Mouse (Mus musculus) CH12.LX (cell line): ENCODE measurements around the gene Kyat3. TPM values are rescaled to one million over a fixed set of nuclear protein-coding genes. Genes with fewer than 3 reads are reported as not detected.

Experiments used
- DNase-seq: peaks from one replicate; pipeline ENCODE4 v3.0.0-alpha.2; 2013; ENCODE audit errors: extremely low read depth
- H3K27ac ChIP-seq: 2 replicates; pipeline ENCODE4 v1.5.1; 2012; ENCODE audit warnings: low read depth, mild to moderate bottlenecking, control low read depth, moderate library complexity; ENCODE audit not compliant: insufficient read depth
- H3K27me3 ChIP-seq: replicated peaks from 2 replicates; pipeline ENCODE3; 2012; ENCODE audit warnings: inconsistent platforms
- H3K36me3 ChIP-seq, 2 experiments: replicated peaks in 1 of 2; 2 replicates each; pipeline versions ENCODE3 to v1.6.1; 2012; ENCODE audit warnings: inconsistent platforms in 1 of 2, low read length in 1 of 2, mild to moderate bottlenecking in 1 of 2, mixed read lengths in 1 of 2, moderate library complexity in 1 of 2; ENCODE audit not compliant: control insufficient read depth in 1 of 2, insufficient read depth in 1 of 2
- H3K4me1 ChIP-seq, 2 experiments: 2 replicates each; pipeline ENCODE4 v1.6.1; 2012; ENCODE audit warnings: inconsistent platforms in 1 of 2, moderate library complexity in 1 of 2; ENCODE audit not compliant: insufficient read depth in 2 of 2, control insufficient read depth in 1 of 2
- H3K4me2 ChIP-seq: 2 replicates; pipeline ENCODE4 v1.6.1; 2012; ENCODE audit warnings: low read depth, mild to moderate bottlenecking, control low read depth; ENCODE audit not compliant: poor library complexity, insufficient read depth, severe bottlenecking
- H3K4me3 ChIP-seq, 3 experiments: fragments of 150-350 bp in 1 of 3; sonication (generic) in 1 of 3; replicated peaks in 1 of 3; 2 replicates each; pipeline versions ENCODE3 to v1.5.1; 2011 to 2012; ENCODE audit warnings: low read depth in 2 of 3, low read length in 2 of 3, mild to moderate bottlenecking in 2 of 3, moderate library complexity in 2 of 3, control low read depth in 1 of 3, improper control_type of control experiment in 1 of 3, inconsistent platforms in 1 of 3, mixed read lengths in 1 of 3; ENCODE audit not compliant: poor library complexity in 1 of 3
- H3K79me2 ChIP-seq: replicated peaks from 2 replicates; pipeline ENCODE4 v1.6.1; 2012; ENCODE audit warnings: mild to moderate bottlenecking, moderate library complexity; ENCODE audit not compliant: control insufficient read depth, poor library complexity, insufficient read depth, severe bottlenecking; ENCODE audit errors: extremely low read depth
- H3K9ac ChIP-seq: 2 replicates; pipeline ENCODE4 v1.6.1; 2012; ENCODE audit warnings: low read depth, mild to moderate bottlenecking, control low read depth, moderate library complexity; ENCODE audit not compliant: insufficient read depth
- H3K9me3 ChIP-seq: replicated peaks from 2 replicates; pipeline ENCODE3; 2012; ENCODE audit warnings: low read length, inconsistent platforms, mixed read lengths
- BHLHE40 ChIP-seq: IDR thresholded peaks from 2 replicates; pipeline ENCODE4 v1.6.1; 2011; ENCODE audit warnings: mild to moderate bottlenecking, low read depth, low read length, improper control_type of control experiment
- CTCF ChIP-seq, 2 experiments: IDR thresholded peaks in 1 of 2; conservative IDR thresholded peaks in 1 of 2; 2 replicates each; pipeline ENCODE4 v1.5.1; 2011 to 2012; ENCODE audit warnings: low read depth in 2 of 2, low read length in 2 of 2, improper control_type of control experiment in 1 of 2, inconsistent platforms in 1 of 2, mild to moderate bottlenecking in 1 of 2, moderate library complexity in 1 of 2
- ELF1 ChIP-seq: IDR thresholded peaks from 2 replicates; pipeline ENCODE4 v1.6.1; 2014; ENCODE audit warnings: low read depth, mild to moderate bottlenecking, inconsistent platforms, low read length, improper control_type of control experiment
- ETS1 ChIP-seq: conservative IDR thresholded peaks from 2 replicates; pipeline ENCODE4 v1.6.1; 2012; ENCODE audit warnings: low read depth, mild to moderate bottlenecking, inconsistent platforms, low read length, improper control_type of control experiment, moderate library complexity
- GABPA ChIP-seq: IDR thresholded peaks from 2 replicates; pipeline ENCODE4 v1.6.1; 2012; ENCODE audit warnings: low read depth, low read length, improper control_type of control experiment, inconsistent platforms; ENCODE audit not compliant: insufficient replicate concordance
- HCFC1 ChIP-seq: IDR thresholded peaks from 2 replicates; pipeline ENCODE4 v1.6.1; 2012; ENCODE audit warnings: low read depth, mild to moderate bottlenecking, inconsistent platforms, low read length, improper control_type of control experiment
- IRF4 ChIP-seq: IDR thresholded peaks from 2 replicates; pipeline ENCODE4 v1.6.1; 2014; ENCODE audit warnings: low read depth, mild to moderate bottlenecking, inconsistent platforms, low read length, improper control_type of control experiment
- JUN ChIP-seq: IDR thresholded peaks from 2 replicates; pipeline ENCODE4 v1.6.1; 2011; ENCODE audit warnings: low read depth, mild to moderate bottlenecking, low read length, improper control_type of control experiment, moderate library complexity; ENCODE audit not compliant: insufficient read depth
- JUND ChIP-seq: conservative IDR thresholded peaks from 2 replicates; pipeline ENCODE4 v1.6.1; 2011; ENCODE audit warnings: low read depth, low read length, improper control_type of control experiment
- KAT2A ChIP-seq: IDR thresholded peaks from 2 replicates; pipeline ENCODE4 v1.6.1; 2012; ENCODE audit warnings: low read length, improper control_type of control experiment, inconsistent platforms; ENCODE audit not compliant: insufficient replicate concordance
- MAFK ChIP-seq: IDR thresholded peaks from 2 replicates; pipeline ENCODE4 v1.6.1; 2011; ENCODE audit warnings: low read length, improper control_type of control experiment; ENCODE audit not compliant: insufficient replicate concordance
- MAX ChIP-seq: IDR thresholded peaks from 2 replicates; pipeline ENCODE4 v1.6.1; 2011; ENCODE audit warnings: low read length, improper control_type of control experiment
- MAZ ChIP-seq: IDR thresholded peaks from 2 replicates; pipeline ENCODE4 v1.6.1; 2012; ENCODE audit warnings: low read depth, mild to moderate bottlenecking, inconsistent platforms, low read length, improper control_type of control experiment, moderate library complexity
- MEF2A ChIP-seq: IDR thresholded peaks from 2 replicates; pipeline ENCODE4 v1.6.1; 2014; ENCODE audit warnings: low read depth, mild to moderate bottlenecking, inconsistent platforms, low read length, improper control_type of control experiment, borderline replicate concordance
- NRF1 ChIP-seq: IDR thresholded peaks from 2 replicates; pipeline ENCODE4 v1.6.1; 2014; ENCODE audit warnings: low read depth, mild to moderate bottlenecking, inconsistent platforms, low read length, improper control_type of control experiment, moderate library complexity
- PAX5 ChIP-seq: IDR thresholded peaks from 2 replicates; pipeline ENCODE4 v1.6.1; 2012; ENCODE audit warnings: low read length, inconsistent platforms, mixed read lengths
- POLR2A ChIP-seq: IDR thresholded peaks from 2 replicates; pipeline ENCODE4 v1.6.1; 2011; ENCODE audit warnings: low read depth, mild to moderate bottlenecking, improper control_type of control experiment, low read length
- POLR2AphosphoS2 ChIP-seq: IDR thresholded peaks from 2 replicates; pipeline ENCODE4 v1.6.1; 2011; ENCODE audit warnings: low read depth, low read length, improper control_type of control experiment
- RAD21 ChIP-seq: IDR thresholded peaks from 2 replicates; pipeline ENCODE4 v1.6.1; 2011; ENCODE audit warnings: low read depth, mild to moderate bottlenecking, low read length, improper control_type of control experiment, moderate library complexity
- RCOR1 ChIP-seq: conservative IDR thresholded peaks from 2 replicates; pipeline ENCODE4 v1.6.1; 2012; ENCODE audit warnings: low read depth, mild to moderate bottlenecking, inconsistent platforms, low read length, improper control_type of control experiment
- SMC3 ChIP-seq: IDR thresholded peaks from 2 replicates; pipeline ENCODE4 v1.6.1; 2011; ENCODE audit warnings: low read depth, low read length, improper control_type of control experiment
- TBP ChIP-seq: conservative IDR thresholded peaks from 2 replicates; pipeline ENCODE4 v1.6.1; 2011; ENCODE audit warnings: low read depth, low read length, improper control_type of control experiment
- USF1 ChIP-seq: IDR thresholded peaks from 2 replicates; pipeline ENCODE4 v1.6.1; 2014; ENCODE audit warnings: low read depth, mild to moderate bottlenecking, inconsistent platforms, low read length, improper control_type of control experiment
- USF2 ChIP-seq: conservative IDR thresholded peaks from 2 replicates; pipeline ENCODE4 v1.6.1; 2011; ENCODE audit warnings: low read depth, low read length, improper control_type of control experiment
- ZC3H11A ChIP-seq: IDR thresholded peaks from 2 replicates; pipeline ENCODE4 v1.6.1; 2012; ENCODE audit warnings: low read depth, mild to moderate bottlenecking, inconsistent platforms, low read length, improper control_type of control experiment
- ZNF384 ChIP-seq: IDR thresholded peaks from 2 replicates; pipeline ENCODE4 v1.6.1; 2012; ENCODE audit warnings: low read depth, low read length, improper control_type of control experiment, inconsistent platforms
- dilution Hi-C: fragments of 300-500 bp; cut with MboI; formaldehyde crosslinking; loops from 2 replicates; pipeline ENCODE4 v1.14.3; 2020; ENCODE audit warnings: low sequenced_read_pairs; ENCODE audit not compliant: extremely low pct_unique_long_range_greater_than_20kb, extremely low pct_ligation_motif_present
- in situ Hi-C: fragments of 300-500 bp; cut with MboI; formaldehyde crosslinking; loops from 3 replicates; pipeline ENCODE4 v1.14.3; 2019; ENCODE audit warnings: low sequenced_read_pairs, low pct_ligation_motif_present, low pct_unique_long_range_greater_than_20kb, mixed read lengths
- polyA plus RNA-seq: library from polyadenylated mRNA; unstranded; fragments of >175 nt; gene quantifications from 2 replicates; pipeline ENCODE4 v1.2.1, GENCODE M21; 2012; ENCODE audit warnings: low read depth; ENCODE audit not compliant: insufficient read length
- total RNA-seq, 2 experiments: library from RNA; depleted of rRNA; stranded (reverse); fragments of 300-350 nt in 1 of 2; fragments of >200 nt in 1 of 2; gene quantifications; 2 replicates each; pipeline ENCODE4 v1.2.3; 2012 to 2014

Kyat3 gene
- total and polyA plus RNA-seq, 3 experiments, result 43.3 to 122 (median 86.1) TPM

GRCm38 (mm10) chr3:142734291-142734690 is 33.4 kb downstream of the Kyat3 start:
- Histone ChIP-seq H3K4me2 (no peak overlapping the region), H3K36me3 (peaks cover 4 to 75% of the 10 kb centered on the region in 2 experiments), H3K27me3 (no peaks in the 10 kb centered on the region), H3K4me1 (no peaks in the 10 kb centered on the region), H3K4me3 (no peak overlapping the region), H3K9ac (no peak overlapping the region), H3K9me3 (no peaks in the 10 kb centered on the region), H3K79me2 (no peaks in the 10 kb centered on the region), H3K27ac (no peak overlapping the region)
- DNase-seq, result no peak
- no peak for TF ChIP-seq PAX5
- no peak for TF ChIP-seq USF2
- TF ChIP-seq POLR2AphosphoS2, result no peak
- TF ChIP-seq GABPA, result no peak
- TF ChIP-seq CTCF (conservative IDR thresholded peaks at IDR 0.05 in 1 of 2, IDR thresholded peaks at IDR 0.05 in 1 of 2; ENCODE audit: low read depth in 2 of 2, low read length in 2 of 2), result no peak
- no peak for TF ChIP-seq SMC3
- no peak for TF ChIP-seq MAZ
- TF ChIP-seq TBP, result no peak
- TF ChIP-seq MEF2A, result no peak
- no peak for TF ChIP-seq KAT2A
- no peak for TF ChIP-seq MAX
- TF ChIP-seq JUN, result no peak
- in situ Hi-C loops (no loop called here), dilution Hi-C loops (no loop called here)

GRCm38 (mm10) chr3:142740896-142741295 is 40.0 kb downstream of the Kyat3 start:
- no peak for DNase-seq
- H3K4me2 ChIP-seq, result no peak overlapping the region
- dilution Hi-C loops (no loop called here), in situ Hi-C loops (no loop called here)
- H3K79me2 ChIP-seq, result no peaks in the 10 kb centered on the region
- peaks cover 4 to 58% of the 10 kb centered on the region in 2 experiments for H3K36me3 ChIP-seq
- H3K4me1 ChIP-seq, result no peaks in the 10 kb centered on the region
- no peaks in the 10 kb centered on the region for H3K27me3 ChIP-seq
- H3K4me3 ChIP-seq, result no peak overlapping the region
- TF ChIP-seq ZNF384 (no peak), IRF4 (no peak), ETS1 (no peak), ELF1 (no peak), MAZ (no peak), MEF2A (no peak), CTCF (conservative IDR thresholded peaks at IDR 0.05 in 1 of 2, IDR thresholded peaks at IDR 0.05 in 1 of 2; ENCODE audit: low read depth in 2 of 2, low read length in 2 of 2) (no peak), BHLHE40 (no peak), TBP (no peak), NRF1 (no peak), USF1 (no peak), JUN (no peak), RCOR1 (no peak), POLR2A (no peak), USF2 (no peak), MAFK (no peak), ZC3H11A (no peak), HCFC1 (no peak), JUND (no peak), RAD21 (no peak)
- TF ChIP-seq, all 38 proteins: peak for 0
- H3K9me3 ChIP-seq, result no peaks in the 10 kb centered on the region
- no peak overlapping the region for H3K9ac ChIP-seq
- no peak overlapping the region for H3K27ac ChIP-seq
